Mouse (Mus musculus): ENCODE measurements around the gene Uggt1. TPM values are rescaled to one million over a fixed set of nuclear protein-coding genes. Genes with fewer than 3 reads are reported as not detected.

Uggt1 gene
- total and polyA plus RNA-seq, 2 experiments from 2014 or later, result 16.0 to 26.7 TPM

- Histone ChIP-seq H3K9ac (replicated peaks; ENCODE audit: low read depth, low read length) (no peak overlapping the region), H3K27me3 (ENCODE audit: control insufficient read depth, insufficient read depth, low read length) (no peaks in the 10 kb centered on the region), H3K36me3 (replicated peaks; ENCODE audit: control insufficient read depth, insufficient read depth, low read length) (peaks cover 5% of the 10 kb centered on the region; the same call in 1 of the 2 replicates), H3K4me1 (ENCODE audit: control insufficient read depth, insufficient read depth) (0 out of 2 replicates have a peak, but pooled peaks cover 4% of the 10 kb centered on the region), H3K4me3 (ENCODE audit: low read depth, low read length) (no peak overlapping the region), H3K4me2 (ENCODE audit: low read depth, low read length) (no peak overlapping the region), H3K9me3 (replicated peaks; ENCODE audit: control insufficient read depth, low read length) (no peaks in the 10 kb centered on the region), H3K27ac (ENCODE audit: low read depth) (no peak overlapping the region)
- TF ChIP-seq EP300 (IDR thresholded peaks at IDR 0.05; ENCODE audit: low read depth) (no peak), CTCF (IDR thresholded peaks at IDR 0.05; ENCODE audit: low read depth) (no peak)
- 88% methylated on average over 10 of the region's 10 CpGs for WGBS
- no peak for ATAC-seq (ENCODE audit: insufficient read depth, low read depth)
- no peak for DNase-seq (ENCODE audit: low spot score)
Observed at GRCm38 (mm10) chr1:36239396-36239795, 5.1 kb downstream of the Uggt1 start.

DNA sequence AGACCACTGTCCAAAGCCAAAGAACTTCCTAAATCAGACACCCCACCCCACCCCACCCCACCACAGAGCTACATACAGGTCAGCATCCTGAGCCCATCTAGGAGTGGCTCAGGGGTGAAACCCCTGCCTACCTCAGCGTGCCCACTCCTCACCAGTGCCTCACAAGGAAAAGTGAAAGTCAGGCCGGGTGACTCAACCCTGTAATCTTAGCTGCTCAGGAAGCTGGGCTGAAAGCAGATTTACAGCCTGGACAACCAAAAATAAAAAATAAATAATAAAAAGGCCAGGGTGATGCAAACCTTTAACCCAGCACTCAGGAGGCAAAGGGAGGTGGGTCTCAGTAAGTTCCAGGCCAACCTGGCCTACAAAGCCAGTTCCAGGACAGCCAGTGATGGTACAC is 8.7 kb downstream of the Uggt1 start:
- Histone ChIP-seq H3K36me3 (replicated peaks; ENCODE audit: control insufficient read depth, insufficient read depth, low read length) (peaks cover 23% of the 10 kb centered on the region), H3K9ac (replicated peaks; ENCODE audit: low read depth, low read length) (no peak overlapping the region), H3K4me1 (ENCODE audit: control insufficient read depth, insufficient read depth) (no peaks in the 10 kb centered on the region), H3K27ac (ENCODE audit: low read depth) (no peak overlapping the region), H3K4me2 (ENCODE audit: low read depth, low read length) (no peak overlapping the region), H3K27me3 (ENCODE audit: control insufficient read depth, insufficient read depth, low read length) (no peaks in the 10 kb centered on the region), H3K4me3 (ENCODE audit: low read depth, low read length) (no peak overlapping the region), H3K9me3 (replicated peaks; ENCODE audit: control insufficient read depth, low read length) (no peaks in the 10 kb centered on the region)
- TF ChIP-seq EP300 (IDR thresholded peaks at IDR 0.05; ENCODE audit: low read depth), result no peak
- TF ChIP-seq CTCF (IDR thresholded peaks at IDR 0.05; ENCODE audit: low read depth), result no peak
- 63% methylated on average over 2 of the region's 2 CpGs for WGBS
- DNase-seq (ENCODE audit: low spot score) (no peak), ATAC-seq (ENCODE audit: insufficient read depth, low read depth) (no peak)

DNA sequence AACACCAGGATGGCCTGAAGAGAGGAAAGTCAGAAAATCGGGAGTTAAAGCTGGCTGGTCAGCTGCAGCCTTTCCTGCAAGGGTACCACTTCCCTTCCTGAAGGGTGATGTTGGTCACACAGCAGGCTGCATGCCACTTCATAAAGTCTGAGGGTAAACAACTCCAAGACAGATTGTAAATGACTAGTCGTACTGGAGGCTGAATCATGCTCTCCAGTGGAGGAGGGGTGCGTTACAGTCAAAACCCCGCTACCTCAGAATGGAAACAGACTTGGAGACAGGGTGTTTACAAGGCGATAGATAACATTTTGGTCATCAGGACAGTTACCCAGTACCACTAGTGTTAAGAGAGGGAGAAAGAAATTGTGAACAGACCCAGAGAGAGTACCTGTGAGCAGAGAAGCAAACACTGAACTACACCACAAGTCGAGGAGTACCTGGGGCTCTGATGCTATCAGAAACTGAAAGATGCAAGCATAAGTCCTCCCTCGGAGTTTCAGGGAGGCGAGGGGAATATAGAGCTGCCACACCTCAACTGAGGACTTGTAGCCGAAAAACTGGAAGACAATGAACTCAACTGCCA is 9.4 kb downstream of the Uggt1 start:
- ATAC-seq (ENCODE audit: insufficient read depth, low read depth), result no peak
- Histone ChIP-seq H3K4me3 (ENCODE audit: low read depth, low read length) (no peak overlapping the region), H3K27ac (ENCODE audit: low read depth) (no peak overlapping the region), H3K27me3 (ENCODE audit: control insufficient read depth, insufficient read depth, low read length) (no peaks in the 10 kb centered on the region), H3K9ac (replicated peaks; ENCODE audit: low read depth, low read length) (no peak overlapping the region), H3K4me2 (ENCODE audit: low read depth, low read length) (no peak overlapping the region), H3K9me3 (replicated peaks; ENCODE audit: control insufficient read depth, low read length) (no peaks in the 10 kb centered on the region), H3K36me3 (replicated peaks; ENCODE audit: control insufficient read depth, insufficient read depth, low read length) (peaks cover 27% of the 10 kb centered on the region), H3K4me1 (ENCODE audit: control insufficient read depth, insufficient read depth) (no peaks in the 10 kb centered on the region)
- TF ChIP-seq EP300 (IDR thresholded peaks at IDR 0.05; ENCODE audit: low read depth) (no peak), CTCF (IDR thresholded peaks at IDR 0.05; ENCODE audit: low read depth) (no peak)
- DNase-seq (ENCODE audit: low spot score), result no peak
- 60% methylated on average over 9 of the region's 9 CpGs for WGBS

- H3K27ac ChIP-seq (ENCODE audit: low read depth), result no peak overlapping the region
- no peaks in the 10 kb centered on the region for H3K27me3 ChIP-seq (ENCODE audit: control insufficient read depth, insufficient read depth, low read length)
- DNase-seq (ENCODE audit: low spot score) (no peak), ATAC-seq (ENCODE audit: insufficient read depth, low read depth) (no peak)
- H3K4me3 ChIP-seq (ENCODE audit: low read depth, low read length), result no peak overlapping the region
- H3K4me1 ChIP-seq (ENCODE audit: control insufficient read depth, insufficient read depth), result no peaks in the 10 kb centered on the region
- 86% methylated on average over 6 of the region's 6 CpGs for WGBS
- TF ChIP-seq EP300 (IDR thresholded peaks at IDR 0.05; ENCODE audit: low read depth), result no peak
- TF ChIP-seq CTCF (IDR thresholded peaks at IDR 0.05; ENCODE audit: low read depth), result no peak
- H3K9ac ChIP-seq (replicated peaks; ENCODE audit: low read depth, low read length), result no peak overlapping the region
- H3K4me2 ChIP-seq (ENCODE audit: low read depth, low read length), result no peak overlapping the region
- no peaks in the 10 kb centered on the region for H3K9me3 ChIP-seq (replicated peaks; ENCODE audit: control insufficient read depth, low read length)
- H3K36me3 ChIP-seq (replicated peaks; ENCODE audit: control insufficient read depth, insufficient read depth, low read length), result peaks cover 34% of the 10 kb centered on the region
Observed at GRCm38 (mm10) chr1:36233218-36233617, 11.3 kb downstream of the Uggt1 start.

GRCm38 (mm10) chr1:36230919-36231705 is 13.4 kb downstream of the Uggt1 start:
- Histone ChIP-seq H3K4me2 (ENCODE audit: low read depth, low read length) (no peak overlapping the region), H3K4me3 (ENCODE audit: low read depth, low read length) (no peak overlapping the region), H3K9me3 (replicated peaks; ENCODE audit: control insufficient read depth, low read length) (no peaks in the 10 kb centered on the region), H3K27ac (ENCODE audit: low read depth) (no peak overlapping the region), H3K9ac (replicated peaks; ENCODE audit: low read depth, low read length) (no peak overlapping the region), H3K27me3 (ENCODE audit: control insufficient read depth, insufficient read depth, low read length) (no peaks in the 10 kb centered on the region), H3K36me3 (replicated peaks; ENCODE audit: control insufficient read depth, insufficient read depth, low read length) (peaks cover 46% of the 10 kb centered on the region), H3K4me1 (ENCODE audit: control insufficient read depth, insufficient read depth) (no peaks in the 10 kb centered on the region)
- no peak for TF ChIP-seq CTCF (IDR thresholded peaks at IDR 0.05; ENCODE audit: low read depth)
- no peak for TF ChIP-seq EP300 (IDR thresholded peaks at IDR 0.05; ENCODE audit: low read depth)
- WGBS, result 84% methylated on average over 7 of the region's 7 CpGs
- ATAC-seq (ENCODE audit: insufficient read depth, low read depth), result no peak
- DNase-seq (ENCODE audit: low spot score), result no peak

Data from heart, postnatal 0 days (tissue).